Mouse (Mus musculus) right cerebral cortex, adult 2 months (tissue): ENCODE measurements around the gene Olfr523.
"Not testable (repeated sequence)": the region's sequence is repeated elsewhere in the genome, so short reads cannot be mapped to it uniquely, and the experiment has no call there.

Experiments used
- DNase-seq, 2 experiments: peaks; one replicate each; pipeline ENCODE4 v3.0.0; 2021 to 2022; ENCODE audit warnings: low spot score in 2 of 2

Gene Olfr523

DNA sequence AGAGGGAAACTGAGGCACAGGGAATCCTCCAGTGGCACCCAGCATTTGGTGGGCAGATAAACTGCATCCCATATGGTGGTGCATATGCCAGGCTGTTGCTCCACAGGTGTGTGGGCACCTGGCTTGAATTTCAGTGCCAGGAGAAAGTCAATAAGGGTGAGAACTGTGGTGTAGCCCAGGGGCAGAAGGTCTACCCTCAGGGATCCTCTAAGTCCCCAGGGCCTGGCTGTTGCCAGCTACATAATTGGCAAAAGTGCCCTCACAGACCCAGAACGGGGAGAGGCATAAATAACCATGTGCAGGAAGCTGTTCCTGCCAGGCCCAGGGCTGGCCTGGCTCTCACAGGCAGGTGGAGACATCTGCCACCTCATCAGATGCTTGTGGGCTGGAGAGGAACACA is at the start of gene Olfr523:
Gene Olfr523 (plus strand): TSS at position 282 of the 400 bp plus-strand sequence.
- no peak for DNase-seq

GRCm38 (mm10) chr7:140124382-140124781 is 48.6 kb upstream of the Olfr523 start:
- no peak for DNase-seq

DNA sequence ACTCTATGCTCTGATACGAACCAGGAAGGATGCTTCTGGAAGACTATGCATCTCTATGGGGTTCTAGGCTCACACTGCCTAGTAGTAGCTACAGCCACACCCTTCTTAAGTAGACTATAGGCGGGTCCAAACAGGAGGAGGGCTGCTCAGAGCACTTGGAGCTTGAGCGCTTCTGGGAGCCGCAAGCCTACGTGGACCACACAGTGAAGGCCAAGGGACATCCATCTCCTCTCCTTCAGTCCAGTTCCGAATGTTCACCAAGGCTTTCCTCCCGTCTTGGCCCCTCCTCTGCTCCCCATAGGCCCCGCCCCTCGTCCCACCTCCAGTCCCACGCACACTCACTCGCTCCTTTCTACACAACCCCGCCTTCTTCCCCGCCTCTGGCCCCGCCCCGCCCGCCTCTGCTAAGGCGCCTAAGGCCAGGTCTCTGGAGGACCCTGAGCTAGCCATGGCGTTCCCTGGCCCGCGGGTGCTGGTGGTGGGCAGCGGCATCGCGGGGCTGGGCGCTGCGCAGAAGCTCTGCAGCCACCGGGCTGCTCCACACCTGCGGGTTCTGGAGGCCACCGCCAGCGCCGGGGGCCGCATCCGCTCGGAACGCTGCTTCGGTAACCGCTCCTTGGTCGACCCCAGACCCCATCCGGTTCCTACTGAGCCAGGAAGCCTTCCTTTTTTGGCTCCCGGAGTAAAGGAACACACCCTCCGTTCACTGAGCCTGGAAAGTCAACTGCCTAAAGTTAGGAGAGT is 47.6 kb upstream of the Olfr523 start:
- peak; percentile 84 to 85 for DNase-seq

- no peak for DNase-seq
Measured at GRCm38 (mm10) chr7:140126022-140126350, 47.0 kb upstream of the Olfr523 start.

- DNase-seq, result no peak
Measured at GRCm38 (mm10) chr7:140126934-140127333, 46.1 kb upstream of the Olfr523 start.

DNA sequence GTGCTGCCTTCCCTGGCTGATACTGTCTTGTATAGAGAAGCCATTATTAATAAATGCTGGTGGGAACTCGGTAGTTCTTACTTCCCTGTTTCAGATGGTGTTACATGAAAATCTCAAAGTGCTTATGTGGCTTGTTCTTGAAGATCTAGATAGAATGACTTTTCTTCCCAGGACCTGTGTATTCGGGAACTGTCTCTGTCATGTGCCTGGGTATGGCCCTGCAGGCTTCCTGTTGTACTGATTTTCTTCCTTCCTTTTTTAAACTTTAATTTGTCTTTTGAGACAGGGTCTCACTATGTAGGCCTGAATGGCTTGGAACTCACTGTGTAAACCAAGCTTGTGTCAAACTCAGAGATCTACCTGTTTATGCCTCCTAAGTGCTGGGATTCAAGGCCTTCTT is 45.1 kb upstream of the Olfr523 start:
- DNase-seq, result no peak

DNA sequence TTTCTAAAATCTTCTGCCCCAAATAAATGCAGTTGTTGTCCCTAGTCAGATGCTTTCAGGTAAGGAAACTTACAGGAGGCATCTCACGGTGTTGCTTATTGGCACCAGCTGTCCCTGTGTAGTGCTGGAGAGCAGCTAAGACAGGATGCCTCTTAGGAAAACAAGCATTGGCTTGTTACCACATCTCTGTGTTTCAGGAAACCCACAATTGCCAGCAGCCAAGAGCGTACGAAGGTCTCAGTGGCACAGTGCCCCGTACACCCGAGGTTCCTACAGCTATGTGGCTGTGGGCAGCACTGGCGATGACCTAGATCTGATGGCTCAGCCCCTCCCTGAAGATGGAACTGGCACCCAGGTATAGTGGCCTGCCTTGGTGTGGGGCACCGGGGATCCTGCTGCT is 40.8 kb upstream of the Olfr523 start:
- DNase-seq, result not testable (repeated sequence)

GRCm38 (mm10) chr7:140134033-140134432 is 39.0 kb upstream of the Olfr523 start:
- DNase-seq, result not testable (repeated sequence)

DNA sequence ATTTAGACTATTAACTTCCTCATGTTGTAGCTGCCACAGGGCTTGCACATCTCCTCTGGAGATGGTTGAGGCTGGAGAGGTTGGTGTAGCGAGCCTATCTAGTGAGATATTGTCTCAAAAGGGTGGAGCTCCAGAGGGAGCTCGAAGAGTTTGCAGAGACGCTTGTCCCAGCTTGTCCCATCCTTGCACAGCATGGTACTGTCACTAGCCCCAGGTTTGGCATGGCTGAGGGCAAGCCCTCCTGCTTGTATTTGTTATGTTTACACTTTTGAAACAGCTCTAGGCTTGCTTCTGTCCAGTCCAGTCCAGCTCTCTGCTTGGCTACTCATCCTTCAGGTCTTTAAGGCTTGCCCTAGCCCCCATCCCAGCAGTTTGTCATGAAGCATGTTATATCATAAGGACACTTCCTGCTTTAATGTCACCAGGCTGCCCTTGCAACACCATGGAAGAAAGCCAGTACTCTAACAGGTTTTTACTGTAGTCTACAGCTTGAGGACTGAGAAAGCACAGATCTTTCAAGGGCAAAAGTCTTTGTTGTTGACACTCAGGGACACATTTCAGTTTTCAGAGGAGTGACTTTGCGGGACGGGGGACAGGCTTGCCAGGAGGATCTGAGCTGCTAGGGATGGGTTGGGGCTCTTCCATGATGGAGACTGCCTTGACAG is 37.8 kb upstream of the Olfr523 start:
- DNase-seq, result no peak

DNA sequence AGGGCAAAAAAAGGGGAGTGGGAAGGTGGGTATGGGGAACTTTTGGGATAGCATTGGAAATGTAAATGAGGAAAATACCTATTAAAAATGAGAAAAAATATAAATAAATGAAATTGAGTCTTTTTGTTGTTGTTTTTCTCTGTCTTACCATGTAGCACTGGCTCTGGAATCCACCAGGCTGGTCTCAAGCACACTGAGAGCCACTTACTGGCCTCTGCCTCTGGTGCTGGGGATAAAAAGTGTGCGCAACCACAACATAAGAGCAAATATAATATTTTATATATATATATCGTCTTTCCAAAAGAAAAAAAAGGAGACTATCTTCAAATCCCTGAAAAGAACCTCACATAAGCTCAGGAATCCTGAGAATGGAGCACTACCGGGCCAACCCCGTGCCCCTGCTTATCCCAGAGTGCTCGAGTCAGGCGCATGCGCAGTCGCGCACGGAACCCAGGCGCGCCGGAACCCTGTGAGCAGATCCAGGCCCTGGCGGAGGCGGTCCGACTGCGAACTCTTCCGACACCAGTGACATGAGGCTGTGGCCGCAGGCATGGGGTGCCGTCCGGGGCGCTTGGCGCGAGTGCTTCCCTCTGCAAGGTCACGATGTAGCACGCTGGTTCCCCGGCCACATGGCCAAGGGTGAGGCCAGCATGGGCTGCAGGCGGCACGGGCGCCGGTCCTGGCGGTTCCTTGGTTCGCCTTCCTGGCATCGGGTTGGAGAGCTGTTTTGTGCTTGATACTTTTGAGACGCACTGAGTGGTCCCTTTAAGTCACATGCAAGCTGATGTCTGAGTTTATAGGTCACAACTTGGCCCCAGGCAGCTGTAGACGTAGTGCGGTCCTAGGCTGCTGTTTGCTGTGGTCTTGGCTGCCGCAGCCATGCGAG is 35.6 kb upstream of the Olfr523 start, which contains the start of gene Mtg1:
Gene Mtg1 (plus strand): TSS at position 430 of the 886 bp plus-strand sequence.
- DNase-seq, result peak; percentile 97 to 99

GRCm38 (mm10) chr7:140138021-140138310 is 35.1 kb upstream of the Olfr523 start:
- DNase-seq, result no peak

GRCm38 (mm10) chr7:140141350-140141749 is 31.7 kb upstream of the Olfr523 start:
- DNase-seq, result peak; percentile 59 to 66

DNA sequence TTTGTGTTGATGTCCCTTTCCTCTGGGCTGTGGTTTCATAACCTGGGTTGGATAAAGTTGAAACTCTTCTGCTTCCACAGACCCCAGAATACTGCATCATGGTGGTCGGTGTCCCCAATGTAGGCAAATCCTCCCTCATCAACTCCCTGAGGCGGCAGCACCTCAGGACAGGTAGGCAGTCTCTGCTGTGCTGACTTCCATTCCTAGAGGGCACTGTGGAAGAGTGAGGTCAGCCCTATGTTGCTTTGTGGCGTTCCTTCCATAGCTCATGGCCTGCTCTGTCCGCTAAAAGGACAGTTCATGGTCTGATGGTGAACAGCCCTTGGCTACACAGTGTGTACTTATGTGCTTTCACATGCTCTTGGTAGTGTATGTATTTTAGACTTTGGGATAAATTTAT is 28.5 kb upstream of the Olfr523 start:
- no peak for DNase-seq

DNA sequence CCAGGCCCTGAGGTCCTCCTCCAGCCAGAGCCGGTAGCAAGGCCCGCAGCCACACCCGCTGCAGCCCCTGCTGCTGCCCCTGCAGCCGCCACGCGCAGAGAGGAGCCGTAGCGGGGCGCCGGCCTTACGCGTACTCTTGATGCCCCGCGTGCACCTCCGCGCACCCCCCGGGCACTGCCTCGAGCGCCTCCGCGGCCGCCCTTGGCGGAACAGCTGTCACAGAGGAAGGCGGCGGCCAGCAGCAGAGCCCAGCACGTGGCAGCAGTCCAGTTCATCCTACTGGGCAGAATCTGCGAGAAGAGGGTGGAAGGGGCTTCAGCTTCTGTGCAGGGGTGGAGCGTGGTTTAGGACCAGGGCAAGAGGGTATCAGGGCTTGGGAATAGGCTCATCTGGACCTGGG is 19.6 kb upstream of the Olfr523 start:
- DNase-seq, result peak in 1 of 2 experiments; percentile 62

DNA sequence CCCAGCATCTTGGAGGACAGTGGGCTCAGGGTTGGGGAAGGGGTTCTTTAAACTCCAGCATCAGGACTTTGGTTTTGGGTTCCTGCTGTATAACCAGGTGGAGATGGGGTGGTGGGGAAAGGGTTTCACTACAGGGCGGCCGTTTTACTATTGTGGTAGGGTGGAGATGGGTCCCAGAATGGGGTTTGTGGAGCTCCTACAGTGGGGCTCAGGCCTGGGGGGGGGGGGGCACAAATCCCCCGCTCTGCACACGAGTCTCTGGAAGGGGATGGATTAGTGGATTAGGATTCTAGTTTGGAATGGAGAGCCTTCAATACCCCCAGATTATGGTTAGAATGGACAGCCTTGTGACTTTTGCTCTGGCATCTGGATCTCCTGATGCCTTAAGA is 19.2 kb upstream of the Olfr523 start:
- no peak for DNase-seq

- DNase-seq, result peak; percentile 77 to 81
Measured at GRCm38 (mm10) chr7:140154218-140154927, 18.6 kb upstream of the Olfr523 start, which contains the start of gene Sprn. Sprn (minus strand) TSS chr7:140154877.

GRCm38 (mm10) chr7:140160363-140160762 is 12.7 kb upstream of the Olfr523 start:
- no peak for DNase-seq

- DNase-seq, result no peak
Measured at GRCm38 (mm10) chr7:140164664-140165063, 8.4 kb upstream of the Olfr523 start, which contains the start of gene Olfr522. Olfr522 (minus strand) TSS chr7:140164764.

- no peak for DNase-seq
Measured at GRCm38 (mm10) chr7:140167950-140168349, 5.1 kb upstream of the Olfr523 start.

- DNase-seq, result no peak
Measured at GRCm38 (mm10) chr7:140169386-140169785, 3.6 kb upstream of the Olfr523 start.

- no peak for DNase-seq
Measured at GRCm38 (mm10) chr7:140170863-140171262, 2.2 kb upstream of the Olfr523 start.

DNA sequence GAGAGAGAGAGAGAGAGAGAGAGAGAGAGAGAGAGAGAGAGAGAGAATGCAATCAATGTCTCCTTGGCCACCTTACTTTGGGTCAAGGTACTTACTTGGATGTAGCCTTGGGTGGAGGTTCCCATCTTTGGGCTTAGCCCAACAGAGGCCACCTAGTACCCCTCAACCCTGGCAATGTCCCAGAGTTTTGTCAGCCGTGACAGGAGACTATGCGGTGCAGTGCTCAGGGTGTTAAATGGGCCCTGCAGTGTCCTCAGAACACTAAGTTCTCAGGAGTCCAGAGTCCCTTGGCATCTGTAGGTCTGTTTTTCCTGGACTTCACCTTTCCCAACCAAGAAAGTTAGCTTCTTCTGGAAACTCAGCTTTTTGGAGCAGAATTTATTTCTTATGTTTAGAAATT is 6.2 kb downstream of the Olfr523 start:
- DNase-seq, result no peak
